ENCODE assay signal across 8 mouse cellular contexts in the genomic region with DNA sequence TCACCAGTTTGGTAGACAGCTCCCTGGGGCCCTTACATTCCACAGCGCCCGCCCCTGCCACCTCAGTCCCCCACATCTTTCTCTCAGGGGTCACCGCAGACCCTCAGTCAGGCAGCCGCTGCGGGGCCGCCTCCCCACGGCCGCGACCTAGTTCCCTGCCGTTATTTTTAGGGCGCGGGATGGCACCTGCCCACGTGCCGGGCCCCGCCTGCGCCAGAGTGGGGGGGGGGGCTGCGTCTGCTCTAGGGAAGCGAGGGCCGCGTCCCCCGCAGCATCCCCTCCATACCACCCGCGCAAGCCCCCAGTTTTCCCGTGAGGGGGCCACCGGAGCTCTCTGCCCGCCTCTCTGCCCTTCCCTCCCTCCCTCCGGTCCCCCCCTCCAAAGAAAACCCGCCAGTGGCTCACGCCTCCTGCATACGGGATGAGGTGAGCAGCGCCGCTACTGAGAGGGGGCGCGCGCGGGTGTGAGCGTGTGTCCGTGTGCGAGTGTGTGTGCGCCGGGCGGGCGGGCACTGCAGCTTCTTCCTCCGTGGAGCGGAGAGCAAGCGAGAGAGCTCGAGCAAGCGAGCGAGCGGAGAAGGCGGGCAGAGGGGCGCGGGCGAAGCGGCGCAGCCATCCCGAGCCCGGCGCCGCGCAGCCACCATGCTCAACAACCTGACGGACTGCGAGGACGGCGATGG. TPM values are rescaled to one million over a fixed set of nuclear protein-coding genes. Genes with fewer than 3 reads are reported as not detected.
DNase-seq lines count a peak whose midpoint lies in the region; ATAC-seq and TF ChIP-seq lines count a peak whose summit lies in the region.

No protein-coding gene starts in this region.

- peak; percentile 62 for DNase-seq in brain, embryonic 18.5 days (ENCODE audit: low read depth, low spot score)
- peak; percentile 81 for DNase-seq in forebrain, postnatal 0 days
- DNase-seq in left cerebral cortex, adult 8-10 months (ENCODE audit: low spot score in 2 of 2): peak; percentile 51 to 83
- no peak for DNase-seq in T-cell, adult 2 months (ENCODE audit: low spot score)
- DNase-seq in thymus, postnatal 25 days: no peak

- peak; percentile 66 for ATAC-seq in forebrain, postnatal 0 days
- peak; percentile 64 for ATAC-seq in neural tube, embryonic 13.5 days (ENCODE audit: low read depth)
- ATAC-seq in erythroid progenitor cell, adult 5-6 weeks (replicated peaks; ENCODE audit: low FRiP score, poor library complexity, severe bottlenecking): no peak

- under 1% methylated on average over 61 of the region's 65 CpGs for WGBS in forebrain, postnatal 0 days
- WGBS in neural tube, embryonic 13.5 days: under 1% methylated on average over 63 of the region's 65 CpGs

- H3K4me1 ChIP-seq in E14TG2a.4 (replicated peaks; ENCODE audit: low read depth, low read length): peaks cover 40% of the 10 kb centered on the region
- peaks cover 28% of the 10 kb centered on the region for H3K4me1 ChIP-seq in forebrain, postnatal 0 days (ENCODE audit: insufficient read depth)
- peaks cover 79% of the 10 kb centered on the region for H3K4me1 ChIP-seq in neural tube, embryonic 13.5 days (replicated peaks)

- peak overlapping the region; percentile 79 for H3K4me2 ChIP-seq in forebrain, postnatal 0 days (ENCODE audit: low read depth)
- peak overlapping the region; percentile 67 for H3K4me2 ChIP-seq in neural tube, embryonic 13.5 days

- H3K9me3 ChIP-seq in E14TG2a.4 (ENCODE audit: low read length): no peaks in the 10 kb centered on the region; the same call in 1 of the 2 replicates
- H3K9me3 ChIP-seq in forebrain, postnatal 0 days (ENCODE audit: low read length): no peaks in the 10 kb centered on the region
- H3K9me3 ChIP-seq in neural tube, embryonic 13.5 days: no peaks in the 10 kb centered on the region

- peaks cover 78% of the 10 kb centered on the region for H3K27me3 ChIP-seq in E14TG2a.4 (ENCODE audit: insufficient read depth, low read length)
- H3K27me3 ChIP-seq in forebrain, postnatal 0 days (ENCODE audit: insufficient read depth, low read length): peaks cover 14% of the 10 kb centered on the region; the same call in 1 of the 2 replicates
- H3K27me3 ChIP-seq in neural tube, embryonic 13.5 days: peaks cover 75% of the 10 kb centered on the region

- H3K9ac ChIP-seq in forebrain, postnatal 0 days: peak overlapping the region; percentile 68
- H3K9ac ChIP-seq in neural tube, embryonic 13.5 days: peak overlapping the region; percentile 79

- H3K36me3 ChIP-seq in E14TG2a.4 (ENCODE audit: insufficient read depth, low read length): no peaks in the 10 kb centered on the region
- H3K36me3 ChIP-seq in forebrain, postnatal 0 days (ENCODE audit: insufficient read depth): no peaks in the 10 kb centered on the region
- no peaks in the 10 kb centered on the region for H3K36me3 ChIP-seq in neural tube, embryonic 13.5 days

- TF ChIP-seq CTCF in E14TG2a.4 (conservative IDR thresholded peaks at IDR 0.05; ENCODE audit: low read length): no peak
- TF ChIP-seq CTCF in forebrain, postnatal 0 days (IDR thresholded peaks at IDR 0.05; ENCODE audit: low read depth): peak; percentile 50

- peak overlapping the region; percentile 81 for H3K4me3 ChIP-seq in E14TG2a.4 (replicated peaks; ENCODE audit: low read length)
- peak overlapping the region; percentile 59 for H3K4me3 ChIP-seq in forebrain, postnatal 0 days (ENCODE audit: low read depth, low read length)
- peak overlapping the region; percentile 57 for H3K4me3 ChIP-seq in neural tube, embryonic 13.5 days

- H3K27ac ChIP-seq in forebrain, postnatal 0 days (ENCODE audit: low read depth, low read length): peak overlapping the region; percentile 84
- H3K27ac ChIP-seq in neural tube, embryonic 13.5 days (replicated peaks): peak overlapping the region; percentile 89

RNA-seq across cellular contexts. Expression of a gene that starts 7.3 kb away (rescaled TPM):
- 83.2 and 139 TPM in 2 replicates for total RNA-seq in forebrain, postnatal 0 days (2014; rRNA removed)
- polyA plus RNA-seq in forebrain, postnatal 0 days (2015; fragmentation: Nextera tagmentation; extraction: Ambion mirVana): 24.5 and 41.6 TPM in 2 replicates
- 100 to 1,000 TPM; 509 to 530 (median 524) TPM for total RNA-seq in left cerebral cortex, adult 8-10 months (2022)
- 20.8 and 21.3 TPM in 2 replicates for polyA plus RNA-seq in neural tube, embryonic 13.5 days (2015; fragmentation: Nextera tagmentation; extraction: Ambion mirVana)
- total RNA-seq in erythroid progenitor cell, adult 5-6 weeks (2015; ENCODE audit: low replicate concordance): not detected in 2 replicates
- not detected in 2 replicates for total RNA-seq in erythroid progenitor cell, adult 5-6 weeks (2017; ENCODE audit: low replicate concordance)

RNA-seq across cellular contexts. Expression of a gene that starts 27.3 kb away (rescaled TPM):
- 5.3 and 14.2 TPM in 2 replicates for total RNA-seq in forebrain, postnatal 0 days (2014; rRNA removed)
- polyA plus RNA-seq in forebrain, postnatal 0 days (2015; fragmentation: Nextera tagmentation; extraction: Ambion mirVana): 5.3 and 8.3 TPM in 2 replicates
- total RNA-seq in left cerebral cortex, adult 8-10 months (2022): 1 to 10 TPM in 3 of 4 experiments, under 1 TPM in 1; 0.87 to 2.5 (median 1.5) TPM
- polyA plus RNA-seq in neural tube, embryonic 13.5 days (2015; fragmentation: Nextera tagmentation; extraction: Ambion mirVana): 16.9 and 17.1 TPM in 2 replicates
- total RNA-seq in erythroid progenitor cell, adult 5-6 weeks (2015; ENCODE audit: low replicate concordance): 41.1 and 44.7 TPM in 2 replicates
- 21.5 and 25.3 TPM in 2 replicates for total RNA-seq in erythroid progenitor cell, adult 5-6 weeks (2017; ENCODE audit: low replicate concordance)

RNA-seq across cellular contexts. Expression of a gene that starts 56.3 kb away (rescaled TPM):
- 20.9 and 26.0 TPM in 2 replicates for total RNA-seq in forebrain, postnatal 0 days (2014; rRNA removed)
- 10.0 and 11.2 TPM in 2 replicates for polyA plus RNA-seq in forebrain, postnatal 0 days (2015; fragmentation: Nextera tagmentation; extraction: Ambion mirVana)
- total RNA-seq in left cerebral cortex, adult 8-10 months (2022): 10 to 100 TPM; 22.8 to 23.9 (median 23.3) TPM
- 13.3 and 14.2 TPM in 2 replicates for polyA plus RNA-seq in neural tube, embryonic 13.5 days (2015; fragmentation: Nextera tagmentation; extraction: Ambion mirVana)
- total RNA-seq in erythroid progenitor cell, adult 5-6 weeks (2015; ENCODE audit: low replicate concordance): 25.2 and 25.6 TPM in 2 replicates
- total RNA-seq in erythroid progenitor cell, adult 5-6 weeks (2017; ENCODE audit: low replicate concordance): 14.9 and 16.3 TPM in 2 replicates

Comparison
In these comparisons a context has a peak if more than half of its experiments do, and no peak if none do; other contexts are left out.
1. DNase-seq: peak in brain, embryonic 18.5 days (single experiment), forebrain, postnatal 0 days (single experiment) and left cerebral cortex, adult 8-10 months (2 of 2); none in T-cell, adult 2 months (single experiment) and thymus, postnatal 25 days (single experiment).
2. RNA of a gene that starts 7.3 kb away (total RNA-seq): 509 to 530 TPM in left cerebral cortex, adult 8-10 months and 83.2 to 139 TPM in forebrain, postnatal 0 days; not detected in erythroid progenitor cell, adult 5-6 weeks; every median in the first group is over 10 times any median in the second.
3. Peak in every context shown above with its lines, with median percentiles within 50 percentile points of each other: H3K4me3 ChIP-seq.